Mouse (Mus musculus) heart, postnatal 0 days (tissue): ENCODE results near the gene Crabp1. TPM values are rescaled to one million over a fixed set of nuclear protein-coding genes. Genes with fewer than 3 reads are reported as not detected.

Source experiments
- ATAC-seq: fragments of 200-750 bp; cut with Nextera tagmentation; 2 replicates; pipeline ENCODE4 v1.8.0; 2017; ENCODE audit warnings: low read depth, moderate number of reproducible peaks, moderate library complexity; ENCODE audit not compliant: insufficient read depth
- DNase-seq: peaks from one replicate; pipeline ENCODE4 v3.0.0-alpha.2; 2016; ENCODE audit warnings: low spot score
- H3K27ac ChIP-seq: fragments of 300-500 bp; sonication (generic); 2 replicates; pipeline ENCODE4 v1.5.1; 2014; ENCODE audit warnings: low read depth, mild to moderate bottlenecking
- H3K27me3 ChIP-seq: fragments of 300-500 bp; sonication (generic); 2 replicates; pipeline ENCODE4 v1.6.1; 2014; ENCODE audit warnings: low read length, mixed read lengths; ENCODE audit not compliant: control insufficient read depth, insufficient read depth
- H3K36me3 ChIP-seq: fragments of 300-500 bp; sonication (generic); replicated peaks from 2 replicates; pipeline ENCODE4 v1.6.1; 2014; ENCODE audit warnings: low read length, mixed read lengths; ENCODE audit not compliant: control insufficient read depth, insufficient read depth
- H3K4me1 ChIP-seq: fragments of 300-500 bp; sonication (generic); 2 replicates; pipeline ENCODE4 v1.6.1; 2014; ENCODE audit warnings: antibody characterized with exemption; ENCODE audit not compliant: control insufficient read depth, insufficient read depth
- H3K4me2 ChIP-seq: fragments of 300-500 bp; sonication (generic); 2 replicates; pipeline ENCODE4 v1.6.1; 2014; ENCODE audit warnings: low read depth, mild to moderate bottlenecking, low read length, moderate library complexity
- H3K4me3 ChIP-seq: fragments of 300-500 bp; sonication (generic); 2 replicates; pipeline ENCODE4 v1.5.1; 2014; ENCODE audit warnings: low read depth, low read length
- H3K9ac ChIP-seq: fragments of 300-500 bp; sonication (generic); replicated peaks from 2 replicates; pipeline ENCODE4 v1.6.1; 2014; ENCODE audit warnings: low read depth, low read length, mixed read lengths
- H3K9me3 ChIP-seq: fragments of 300-500 bp; sonication (generic); replicated peaks from 2 replicates; pipeline ENCODE4 v1.6.1; 2016; ENCODE audit warnings: low read length; ENCODE audit not compliant: control insufficient read depth
- CTCF ChIP-seq: IDR thresholded peaks from 2 replicates; pipeline ENCODE4 v1.5.1; 2016; ENCODE audit warnings: antibody characterized with exemption, control low read depth, low read depth
- EP300 ChIP-seq: IDR thresholded peaks from 2 replicates; pipeline ENCODE4 v1.6.1; 2016; ENCODE audit warnings: antibody characterized with exemption, low read depth
- WGBS: fragments of 180-500 bp; shearing (Covaris S2); extraction: QIAGEN DNeasy Blood & Tissue Kit; methylation state at CpG from one replicate; pipeline ENCODE4 v1.1.7; 2014; 5-methylcytosine and 5-hydroxymethylcytosine counted together
- polyA plus RNA-seq: library from polyadenylated mRNA; unstranded; fragments of >200 nt; fragmentation: Nextera tagmentation; extraction: Ambion mirVana; gene quantifications from 2 replicates; pipeline ENCODE4 v1.2.1, GENCODE M21; 2015
- total RNA-seq: library from RNA; depleted of rRNA; stranded (reverse); fragments of >200 nt; gene quantifications from 2 replicates; pipeline ENCODE4 v1.2.3, GENCODE M21; 2014; ENCODE audit warnings: low replicate concordance

Gene Crabp1
- total and polyA plus RNA-seq, 2 experiments from 2014 or later, result 0.34 TPM; not detected in 1

GRCm38 (mm10) chr9:54726315-54726714 lies 38.2 kb upstream of the Crabp1 start:
- H3K9ac ChIP-seq, result no peak overlapping the region
- no peak for TF ChIP-seq CTCF
- no peak for TF ChIP-seq EP300
- DNase-seq (no peak), ATAC-seq (no peak)
- no peak overlapping the region for H3K4me3 ChIP-seq
- H3K4me2 ChIP-seq, result no peak overlapping the region
- peaks cover 96% of the 10 kb centered on the region for H3K36me3 ChIP-seq
- WGBS, result 80% methylated on average over 5 of the region's 5 CpGs
- no peaks in the 10 kb centered on the region for H3K4me1 ChIP-seq
- H3K9me3 ChIP-seq, result no peaks in the 10 kb centered on the region
- H3K27me3 ChIP-seq, result no peaks in the 10 kb centered on the region
- H3K27ac ChIP-seq, result no peak overlapping the region

GRCm38 (mm10) chr9:54732122-54732521 lies 32.4 kb upstream of the Crabp1 start:
- DNase-seq (peak; percentile 41), ATAC-seq (no peak)
- H3K27ac ChIP-seq, result no peak overlapping the region
- peaks cover 40% of the 10 kb centered on the region for H3K36me3 ChIP-seq
- peak; percentile 54 for TF ChIP-seq CTCF
- no peak for TF ChIP-seq EP300
- H3K4me2 ChIP-seq, result no peak overlapping the region
- 96% methylated on average over 2 of the region's 2 CpGs for WGBS
- H3K27me3 ChIP-seq, result no peaks in the 10 kb centered on the region
- no peak overlapping the region for H3K4me3 ChIP-seq
- H3K4me1 ChIP-seq, result peaks cover 9% of the 10 kb centered on the region; the same call in 1 of the 2 replicates
- H3K9me3 ChIP-seq, result no peaks in the 10 kb centered on the region
- no peak overlapping the region for H3K9ac ChIP-seq

GRCm38 (mm10) chr9:54733921-54734638 lies 30.5 kb upstream of the Crabp1 start, which contains the start of gene Wdr61:
TSS of gene Wdr61 (minus strand) at chr9:54734519.
- DNase-seq (peak; percentile 93), ATAC-seq (peak; percentile 99)
- H3K27me3 ChIP-seq, result no peaks in the 10 kb centered on the region
- peak; percentile 70 for TF ChIP-seq CTCF
- TF ChIP-seq EP300, result no peak
- H3K27ac ChIP-seq, result peak within 1 kb of the TSS; percentile 65
- H3K36me3 ChIP-seq, result peaks cover 21% of the 10 kb centered on the region
- 1% methylated on average over 32 of the region's 32 CpGs for WGBS
- H3K4me2 ChIP-seq, result peak within 1 kb of the TSS; percentile 63
- peak within 1 kb of the TSS; percentile 75 for H3K4me3 ChIP-seq
- peaks cover 9% of the 10 kb centered on the region; the same call in 1 of the 2 replicates for H3K4me1 ChIP-seq
- peak within 1 kb of the TSS; percentile 73 for H3K9ac ChIP-seq
- no peaks in the 10 kb centered on the region for H3K9me3 ChIP-seq

GRCm38 (mm10) chr9:54734639-54735252 lies 29.8 kb upstream of the Crabp1 start:
- peaks cover 14% of the 10 kb centered on the region; the same call in 1 of the 2 replicates for H3K36me3 ChIP-seq
- no peak for DNase-seq
- TF ChIP-seq CTCF (no peak), EP300 (no peak)
- no peak for ATAC-seq
- WGBS, result 16% methylated on average over 11 of the region's 11 CpGs
- H3K27ac ChIP-seq, result no peak overlapping the region
- no peaks in the 10 kb centered on the region for H3K9me3 ChIP-seq
- peaks cover 9% of the 10 kb centered on the region; the same call in 1 of the 2 replicates for H3K4me1 ChIP-seq
- H3K4me3 ChIP-seq, result peak overlapping the region; percentile 75
- H3K9ac ChIP-seq, result no peak overlapping the region
- peak overlapping the region; percentile 63 for H3K4me2 ChIP-seq
- no peaks in the 10 kb centered on the region for H3K27me3 ChIP-seq

GRCm38 (mm10) chr9:54736284-54736701 lies 28.3 kb upstream of the Crabp1 start:
- peak; percentile 68 for TF ChIP-seq CTCF
- TF ChIP-seq EP300, result no peak
- no peak overlapping the region for H3K27ac ChIP-seq
- peak; percentile 72 for DNase-seq
- H3K4me1 ChIP-seq, result peaks cover 9% of the 10 kb centered on the region; the same call in 1 of the 2 replicates
- no peak overlapping the region for H3K4me3 ChIP-seq
- 11% methylated on average over 9 of the region's 9 CpGs for WGBS
- H3K36me3 ChIP-seq, result 0 out of 2 replicates have a peak, but pooled peaks cover 2% of the 10 kb centered on the region
- no peaks in the 10 kb centered on the region for H3K27me3 ChIP-seq
- H3K9ac ChIP-seq, result no peak overlapping the region
- no peaks in the 10 kb centered on the region for H3K9me3 ChIP-seq
- ATAC-seq, result no peak
- H3K4me2 ChIP-seq, result peak overlapping the region; percentile 43
